Mouse (Mus musculus) embryonic facial prominence, embryonic 13.5 days (tissue): ENCODE measurements around the gene Pou6f2. TPM values are rescaled to one million over a fixed set of nuclear protein-coding genes. Genes with fewer than 3 reads are reported as not detected.

Experiments used
- ATAC-seq: fragments of 200-750 bp; cut with Nextera tagmentation; 2 replicates; pipeline ENCODE4 v1.8.0; 2017; ENCODE audit warnings: low read depth; ENCODE audit not compliant: insufficient number of reproducible peaks, insufficient read depth, low FRiP score, low TSS enrichment
- H3K27ac ChIP-seq: fragments of 300-500 bp; sonication (generic); 2 replicates; pipeline ENCODE4 v1.5.1; 2015; ENCODE audit warnings: moderate library complexity, mild to moderate bottlenecking, inconsistent platforms
- H3K27me3 ChIP-seq: fragments of 300-500 bp; sonication (generic); 2 replicates; pipeline ENCODE4 v1.6.1; 2015; ENCODE audit warnings: mild to moderate bottlenecking, inconsistent platforms
- H3K36me3 ChIP-seq: fragments of 300-500 bp; sonication (generic); 2 replicates; pipeline ENCODE4 v1.6.1; 2015; ENCODE audit warnings: mild to moderate bottlenecking, inconsistent platforms
- H3K4me1 ChIP-seq: fragments of 300-500 bp; sonication (generic); 2 replicates; pipeline ENCODE4 v1.6.1; 2015; ENCODE audit warnings: inconsistent platforms
- H3K4me2 ChIP-seq: fragments of 300-500 bp; sonication (generic); 2 replicates; pipeline ENCODE4 v1.6.1; 2015; ENCODE audit warnings: moderate library complexity, mild to moderate bottlenecking, inconsistent platforms
- H3K4me3 ChIP-seq: fragments of 300-500 bp; sonication (generic); 2 replicates; pipeline ENCODE4 v1.5.1; 2015; ENCODE audit warnings: mild to moderate bottlenecking, inconsistent platforms
- H3K9ac ChIP-seq: fragments of 300-500 bp; sonication (generic); 2 replicates; pipeline ENCODE4 v1.6.1; 2015; ENCODE audit warnings: mild to moderate bottlenecking, inconsistent platforms
- H3K9me3 ChIP-seq: fragments of 300-500 bp; sonication (generic); 2 replicates; pipeline ENCODE4 v1.6.1; 2016; ENCODE audit warnings: inconsistent platforms
- WGBS: fragments of 180-500 bp; shearing (Covaris S2); methylation state at CpG from one replicate; pipeline ENCODE4 v1.1.7; 2015; ENCODE audit warnings: mixed read lengths; 5-methylcytosine and 5-hydroxymethylcytosine counted together
- polyA plus RNA-seq: library from polyadenylated mRNA; unstranded; fragments of >200 nt; fragmentation: Nextera tagmentation; extraction: Ambion mirVana; gene quantifications from 2 replicates; pipeline ENCODE4 v1.2.1, GENCODE M21; 2015

The Pou6f2 gene
- polyA plus RNA-seq, 1 experiment from 2014 or later, result 0.25 TPM

DNA sequence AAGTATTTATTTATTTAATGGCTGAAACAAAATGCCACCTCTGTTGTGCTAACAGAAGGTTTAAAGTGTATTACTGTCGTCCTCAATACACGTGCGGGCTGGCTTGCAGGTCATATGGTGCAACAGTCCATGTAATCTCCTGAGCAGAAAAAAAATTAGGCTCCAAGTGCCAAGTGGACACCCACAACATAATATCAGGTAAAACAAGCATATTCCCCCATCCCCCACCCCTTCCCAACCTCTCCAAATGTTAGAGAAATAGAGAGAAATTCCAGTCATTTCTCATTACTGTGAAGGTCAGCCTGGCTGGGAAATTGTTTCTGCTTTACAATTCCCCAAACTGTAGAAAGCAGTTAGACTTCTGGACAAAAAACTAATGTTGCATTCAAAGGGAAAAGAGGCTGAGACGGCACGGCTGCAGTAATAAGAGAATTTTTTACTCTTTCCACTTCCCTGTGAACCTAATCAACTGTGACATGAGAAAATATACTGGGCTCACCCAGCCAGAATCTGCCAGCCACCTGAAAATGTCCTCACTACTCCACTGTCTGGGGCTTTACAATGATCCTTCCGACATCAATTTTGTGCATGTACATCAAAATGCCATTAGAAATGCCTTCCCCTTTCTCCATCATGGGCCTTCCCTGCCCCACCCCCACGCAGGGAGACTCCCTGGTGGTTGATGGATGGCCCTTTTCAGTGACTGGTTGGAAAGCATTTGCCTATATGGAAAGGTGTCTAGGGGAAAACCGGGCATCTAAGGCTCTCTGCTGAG lies 192.8 kb downstream of the Pou6f2 start:
- H3K36me3 ChIP-seq, result no peaks in the 10 kb centered on the region
- no peaks in the 10 kb centered on the region; the same call in 1 of the 2 replicates for H3K27me3 ChIP-seq
- H3K27ac ChIP-seq, result no peak overlapping the region
- no peak for ATAC-seq
- WGBS, result 51% methylated on average over 8 of the region's 8 CpGs
- no peak overlapping the region for H3K9ac ChIP-seq
- no peak overlapping the region for H3K4me3 ChIP-seq
- H3K9me3 ChIP-seq, result no peaks in the 10 kb centered on the region
- no peaks in the 10 kb centered on the region for H3K4me1 ChIP-seq
- H3K4me2 ChIP-seq, result no peak overlapping the region

GRCm38 (mm10) chr13:18174003-18174402 lies 223.5 kb downstream of the Pou6f2 start:
- H3K36me3 ChIP-seq, result no peaks in the 10 kb centered on the region
- H3K9ac ChIP-seq, result no peak overlapping the region
- H3K4me2 ChIP-seq, result no peak overlapping the region
- WGBS, result 44% methylated on average over 3 of the region's 3 CpGs
- H3K4me3 ChIP-seq, result no peak overlapping the region
- H3K4me1 ChIP-seq, result no peaks in the 10 kb centered on the region
- ATAC-seq, result no peak
- H3K9me3 ChIP-seq, result no peaks in the 10 kb centered on the region
- no peak overlapping the region for H3K27ac ChIP-seq
- no peaks in the 10 kb centered on the region for H3K27me3 ChIP-seq

GRCm38 (mm10) chr13:18173021-18173420 lies 224.5 kb downstream of the Pou6f2 start:
- Histone ChIP-seq H3K4me3 (no peak overlapping the region), H3K27me3 (no peaks in the 10 kb centered on the region), H3K27ac (no peak overlapping the region), H3K9me3 (no peaks in the 10 kb centered on the region), H3K36me3 (no peaks in the 10 kb centered on the region), H3K9ac (no peak overlapping the region), H3K4me2 (no peak overlapping the region), H3K4me1 (no peaks in the 10 kb centered on the region)
- 58% methylated on average over 3 of the region's 3 CpGs for WGBS
- ATAC-seq, result no peak

DNA sequence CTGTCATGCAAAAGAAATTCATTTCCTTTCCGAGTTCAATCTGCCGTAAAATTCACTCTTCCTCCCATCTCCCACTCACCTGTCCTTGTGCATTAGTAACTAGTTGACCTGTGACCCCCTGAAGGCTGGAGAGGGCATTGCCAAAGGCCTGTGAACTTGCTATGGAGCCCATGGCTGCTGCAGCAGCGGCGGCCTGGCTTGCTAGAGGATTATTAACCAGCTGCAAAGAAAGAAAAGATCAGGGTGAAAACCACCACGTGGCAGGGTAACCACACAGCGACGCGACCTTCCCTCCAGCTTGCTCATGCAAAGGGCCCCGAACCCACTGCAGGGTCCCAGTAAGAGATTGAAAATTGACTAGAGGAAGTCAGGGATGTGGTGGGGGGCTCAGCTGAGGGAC lies 225.2 kb downstream of the Pou6f2 start:
- Histone ChIP-seq H3K4me2 (no peak overlapping the region), H3K4me3 (no peak overlapping the region), H3K9me3 (no peaks in the 10 kb centered on the region), H3K27ac (no peak overlapping the region), H3K27me3 (no peaks in the 10 kb centered on the region), H3K36me3 (no peaks in the 10 kb centered on the region), H3K9ac (no peak overlapping the region; the same call in 1 of the 2 replicates), H3K4me1 (no peaks in the 10 kb centered on the region)
- WGBS, result 39% methylated on average over 9 of the region's 9 CpGs
- no peak for ATAC-seq

GRCm38 (mm10) chr13:18164182-18164581 lies 233.3 kb downstream of the Pou6f2 start:
- WGBS, result 87% methylated on average over 1 of the region's 1 CpGs
- no peak overlapping the region for H3K4me2 ChIP-seq
- no peak overlapping the region for H3K9ac ChIP-seq
- no peaks in the 10 kb centered on the region for H3K9me3 ChIP-seq
- H3K27ac ChIP-seq, result no peak overlapping the region
- ATAC-seq, result no peak
- H3K4me3 ChIP-seq, result no peak overlapping the region
- H3K27me3 ChIP-seq, result 0 out of 2 replicates have a peak, but pooled peaks cover 2% of the 10 kb centered on the region
- no peaks in the 10 kb centered on the region for H3K36me3 ChIP-seq
- no peaks in the 10 kb centered on the region for H3K4me1 ChIP-seq

DNA sequence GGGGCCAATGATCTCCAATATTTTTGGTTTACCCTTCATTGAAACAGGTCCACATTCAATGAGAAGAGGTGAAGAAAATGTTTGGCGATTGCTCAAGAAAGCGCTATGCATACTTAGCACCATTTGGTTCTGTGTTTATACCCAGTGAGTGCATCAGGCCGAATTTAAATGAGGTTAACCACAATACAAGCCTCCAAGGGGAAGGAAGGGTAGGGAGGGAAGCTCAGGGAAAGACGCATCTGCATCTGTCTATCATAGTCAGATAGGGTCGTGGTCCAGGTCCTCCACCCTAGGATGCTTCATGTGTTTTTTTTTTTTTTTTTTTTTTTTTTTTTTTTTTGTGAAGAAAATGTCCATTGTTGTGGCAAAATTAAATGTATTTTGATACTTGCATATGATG lies 236.9 kb downstream of the Pou6f2 start:
- Histone ChIP-seq H3K9me3 (no peaks in the 10 kb centered on the region), H3K4me1 (no peaks in the 10 kb centered on the region), H3K27me3 (no peaks in the 10 kb centered on the region), H3K4me3 (no peak overlapping the region), H3K27ac (no peak overlapping the region), H3K36me3 (no peaks in the 10 kb centered on the region), H3K9ac (no peak overlapping the region), H3K4me2 (no peak overlapping the region)
- ATAC-seq, result no peak
- 68% methylated on average over 5 of the region's 5 CpGs for WGBS

- Histone ChIP-seq H3K4me3 (no peak overlapping the region), H3K9me3 (no peaks in the 10 kb centered on the region), H3K4me2 (no peak overlapping the region), H3K27me3 (no peaks in the 10 kb centered on the region), H3K27ac (no peak overlapping the region), H3K9ac (no peak overlapping the region), H3K36me3 (no peaks in the 10 kb centered on the region), H3K4me1 (no peaks in the 10 kb centered on the region)
- no peak for ATAC-seq
- 76% methylated on average over 6 of the region's 6 CpGs for WGBS
Measured at GRCm38 (mm10) chr13:18153949-18154582, 243.4 kb downstream of the Pou6f2 start.

DNA sequence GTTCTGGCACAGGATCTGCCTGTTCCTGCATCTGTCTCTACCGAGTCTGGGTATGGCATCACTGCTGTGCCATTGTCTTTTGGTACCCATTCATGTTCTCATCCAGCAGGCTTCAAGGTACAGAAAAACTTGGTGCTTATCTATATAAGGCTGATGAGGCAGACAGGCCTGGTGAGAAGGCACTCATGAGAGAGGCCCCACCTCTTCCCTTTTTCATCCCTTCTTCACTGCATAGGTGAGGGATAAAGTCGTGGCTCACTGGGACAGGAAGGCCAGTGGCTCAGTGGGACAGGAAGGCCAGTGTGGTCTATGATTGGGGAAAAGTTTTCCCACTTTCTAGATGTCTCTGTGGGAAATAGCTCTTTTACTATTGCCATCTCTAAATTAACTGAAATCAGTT lies 263.8 kb downstream of the Pou6f2 start:
- Histone ChIP-seq H3K4me2 (no peak overlapping the region), H3K4me1 (peaks cover 9% of the 10 kb centered on the region), H3K36me3 (no peaks in the 10 kb centered on the region), H3K4me3 (no peak overlapping the region), H3K27ac (no peak overlapping the region), H3K9ac (no peak overlapping the region), H3K9me3 (no peaks in the 10 kb centered on the region), H3K27me3 (no peaks in the 10 kb centered on the region; the same call in 1 of the 2 replicates)
- 64% methylated on average over 2 of the region's 2 CpGs for WGBS
- no peak for ATAC-seq

DNA sequence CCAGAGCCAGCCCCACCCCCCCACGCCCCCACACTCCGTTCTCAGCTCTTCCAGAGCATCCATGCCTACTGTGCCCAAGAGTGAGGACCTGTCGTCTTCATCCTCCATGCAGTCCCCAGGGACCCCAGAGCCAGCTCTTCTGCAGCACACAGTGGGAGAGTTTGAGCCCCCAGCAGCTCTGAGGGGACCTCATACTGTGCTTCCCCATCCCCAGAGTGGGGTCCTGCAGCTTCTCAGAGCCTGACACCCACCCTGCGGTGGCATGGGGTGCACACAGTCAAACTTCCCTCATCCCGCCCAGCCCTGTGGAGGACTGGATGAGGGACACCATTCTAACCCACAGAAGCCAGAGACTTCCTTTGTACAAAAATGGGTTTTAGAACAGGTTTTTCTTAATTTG lies 264.3 kb downstream of the Pou6f2 start:
- Histone ChIP-seq H3K36me3 (no peaks in the 10 kb centered on the region), H3K27me3 (no peaks in the 10 kb centered on the region; the same call in 1 of the 2 replicates), H3K27ac (no peak overlapping the region), H3K9ac (no peak overlapping the region), H3K4me2 (no peak overlapping the region), H3K9me3 (no peaks in the 10 kb centered on the region), H3K4me3 (no peak overlapping the region), H3K4me1 (peaks cover 9% of the 10 kb centered on the region)
- WGBS, result 66% methylated on average over 5 of the region's 5 CpGs
- no peak for ATAC-seq

DNA sequence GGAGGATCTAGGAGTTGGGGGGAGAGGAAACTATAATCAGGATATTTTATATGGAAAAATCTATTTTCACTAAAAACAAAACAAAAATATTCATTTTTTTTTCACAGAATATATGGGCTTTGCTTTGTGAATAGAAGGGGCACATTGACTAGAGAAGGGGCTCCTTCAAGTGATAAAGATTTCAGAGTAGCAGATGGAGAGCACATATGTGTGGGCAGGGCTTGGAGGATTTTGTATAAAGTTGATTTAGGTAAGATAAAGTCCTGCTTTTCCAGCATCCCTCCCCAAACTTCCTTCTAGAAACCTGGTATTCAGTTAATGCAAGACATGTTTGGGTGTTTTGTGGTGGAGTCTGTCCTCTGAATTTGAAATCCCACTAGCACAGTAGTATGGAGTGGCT lies 266.2 kb downstream of the Pou6f2 start:
- Histone ChIP-seq H3K4me1 (peaks cover 9% of the 10 kb centered on the region), H3K9me3 (no peaks in the 10 kb centered on the region), H3K4me2 (no peak overlapping the region), H3K27ac (no peak overlapping the region), H3K36me3 (no peaks in the 10 kb centered on the region), H3K9ac (no peak overlapping the region), H3K4me3 (no peak overlapping the region), H3K27me3 (no peaks in the 10 kb centered on the region; the same call in 1 of the 2 replicates)
- ATAC-seq, result no peak

DNA sequence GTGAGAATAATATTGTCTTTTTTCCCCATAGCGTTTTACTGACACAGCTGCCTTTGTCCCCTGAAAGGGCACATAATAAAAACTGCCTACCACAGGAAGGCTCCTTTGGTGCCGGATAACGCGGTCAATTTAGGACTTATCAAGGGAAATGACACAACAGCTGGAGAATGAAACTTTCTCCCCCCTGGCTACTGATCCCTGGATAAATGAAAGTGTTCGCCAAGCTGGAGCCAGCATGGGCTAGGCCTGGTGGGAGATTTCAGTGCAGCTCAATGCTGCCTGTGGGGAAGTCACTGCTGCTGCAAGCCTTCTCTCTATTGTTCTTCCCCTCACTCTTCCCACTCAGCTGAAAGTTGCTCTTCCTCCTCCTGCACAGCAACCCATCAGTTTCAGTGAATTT lies 267.8 kb downstream of the Pou6f2 start:
- ATAC-seq, result no peak
- H3K9me3 ChIP-seq, result no peaks in the 10 kb centered on the region
- peaks cover 16% of the 10 kb centered on the region for H3K4me1 ChIP-seq
- no peak overlapping the region for H3K27ac ChIP-seq
- no peaks in the 10 kb centered on the region; the same call in 1 of the 2 replicates for H3K27me3 ChIP-seq
- no peak overlapping the region for H3K9ac ChIP-seq
- WGBS, result 26% methylated on average over 5 of the region's 5 CpGs
- H3K36me3 ChIP-seq, result no peaks in the 10 kb centered on the region
- no peak overlapping the region for H3K4me2 ChIP-seq
- H3K4me3 ChIP-seq, result no peak overlapping the region

DNA sequence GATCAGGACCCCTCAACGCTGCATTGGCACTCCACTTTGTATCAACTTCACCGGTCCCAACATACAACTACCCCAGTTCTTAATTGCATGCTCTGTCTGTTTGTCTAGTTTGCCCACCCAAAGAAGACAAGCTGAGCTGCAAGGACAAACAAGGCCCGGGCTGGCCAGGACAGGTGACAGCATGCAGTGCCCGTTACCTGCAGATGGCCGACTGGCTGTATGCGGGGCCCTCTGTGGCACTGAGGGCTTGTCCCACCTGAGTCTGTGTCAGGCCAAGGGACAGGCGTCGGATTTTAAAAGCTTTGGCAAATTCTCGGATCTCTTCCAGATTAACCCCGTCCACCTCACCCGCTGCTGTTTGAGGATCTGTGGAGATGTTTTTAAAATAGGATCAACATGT lies 268.7 kb downstream of the Pou6f2 start:
- 80% methylated on average over 11 of the region's 11 CpGs for whole genome bisulfite sequencing
- no peaks in the 10 kb centered on the region for H3K9me3 ChIP-seq
- H3K4me2 ChIP-seq, result no peak overlapping the region
- no peak overlapping the region for H3K9ac ChIP-seq
- no peak for ATAC-seq
- no peak overlapping the region for H3K4me3 ChIP-seq
- H3K27me3 ChIP-seq, result no peaks in the 10 kb centered on the region; the same call in 1 of the 2 replicates
- peaks cover 16% of the 10 kb centered on the region for H3K4me1 ChIP-seq
- no peaks in the 10 kb centered on the region for H3K36me3 ChIP-seq
- H3K27ac ChIP-seq, result no peak overlapping the region
